Mouse (Mus musculus) olfactory bulb, adult 2 months (tissue): ENCODE measurements at regions not wholly inside any gene's neighbourhood (a gene's known extent, or its start where the extent isn't known, plus 50 kb on each side); places are given as distances from the start of the nearest gene placed in this dataset.

Experiments
- H3K27ac ChIP-seq: fragments of 200-500 bp; 2 replicates; pipeline ENCODE4 v1.5.1; 2012; ENCODE audit warnings: low read depth, low read length; ENCODE audit not compliant: insufficient read depth
- H3K4me1 ChIP-seq: fragments of 200-500 bp; 2 replicates; pipeline ENCODE4 v1.6.1; 2012; ENCODE audit warnings: low read length; ENCODE audit not compliant: control insufficient read depth, insufficient read depth
- H3K4me3 ChIP-seq: fragments of 200-500 bp; 2 replicates; pipeline ENCODE4 v1.5.1; 2012; ENCODE audit warnings: mild to moderate bottlenecking, low read depth, low read length, moderate library complexity; ENCODE audit not compliant: insufficient read depth
- CTCF ChIP-seq: fragments of 200-500 bp; IDR thresholded peaks from 2 replicates; pipeline ENCODE4 v1.5.1; 2012; ENCODE audit warnings: low read depth, mild to moderate bottlenecking, low read length, moderate library complexity; ENCODE audit not compliant: insufficient read depth
- POLR2A ChIP-seq: fragments of 200-500 bp; IDR thresholded peaks from 2 replicates; pipeline ENCODE4 v1.6.1; 2012; ENCODE audit warnings: mild to moderate bottlenecking, low read depth, low read length, moderate library complexity; ENCODE audit not compliant: insufficient read depth
- WGBS: fragments of 180-500 bp; shearing (Covaris S2); methylation state at CpG from one replicate; pipeline ENCODE4 v1.1.7; 2018; 5-methylcytosine and 5-hydroxymethylcytosine counted together

GRCm38 (mm10) chr16:25042669-25043440 lies 243.8 kb upstream of the Tprg start:
- 54% methylated on average over 8 of the region's 8 CpGs for WGBS
- TF ChIP-seq CTCF: no peak
- no peak for TF ChIP-seq POLR2A
- peaks cover 9% of the 10 kb centered on the region for H3K4me1 ChIP-seq
- H3K4me3 ChIP-seq: no peak overlapping the region
- H3K27ac ChIP-seq: no peak overlapping the region

- Histone ChIP-seq H3K4me1 (peaks cover 9% of the 10 kb centered on the region), H3K4me3 (no peak overlapping the region), H3K27ac (no peak overlapping the region)
- TF ChIP-seq POLR2A (no peak), CTCF (no peak)
- 87% methylated on average over 3 of the region's 3 CpGs for WGBS
These were observed 242.0 kb upstream of the Tprg start for GRCm38 (mm10) chr16:25044637-25045036.

GRCm38 (mm10) chr16:25047726-25048125 lies 238.9 kb upstream of the Tprg start:
- TF ChIP-seq CTCF (no peak), POLR2A (no peak)
- no peaks in the 10 kb centered on the region for H3K4me1 ChIP-seq
- no peak overlapping the region for H3K27ac ChIP-seq
- 93% methylated on average over 2 of the region's 2 CpGs for WGBS
- H3K4me3 ChIP-seq: no peak overlapping the region

GRCm38 (mm10) chr16:25049928-25050510 lies 236.6 kb upstream of the Tprg start:
- Histone ChIP-seq H3K4me3 (no peak overlapping the region), H3K27ac (no peak overlapping the region), H3K4me1 (peaks cover 5% of the 10 kb centered on the region)
- TF ChIP-seq CTCF: no peak
- no peak for TF ChIP-seq POLR2A
- WGBS: 76% methylated on average over 7 of the region's 7 CpGs

GRCm38 (mm10) chr16:25051044-25051443 lies 235.6 kb upstream of the Tprg start:
- H3K4me1 ChIP-seq: peaks cover 5% of the 10 kb centered on the region
- no peak overlapping the region for H3K27ac ChIP-seq
- TF ChIP-seq CTCF (no peak), POLR2A (no peak)
- no peak overlapping the region for H3K4me3 ChIP-seq
- WGBS: 94% methylated on average over 5 of the region's 5 CpGs

- Histone ChIP-seq H3K27ac (peak overlapping the region; percentile 38; the same call in 1 of the 2 replicates), H3K4me3 (no peak overlapping the region), H3K4me1 (peaks cover 5% of the 10 kb centered on the region)
- TF ChIP-seq POLR2A (no peak), CTCF (no peak)
- WGBS: 50% methylated on average over 5 of the region's 5 CpGs
These were observed 234.2 kb upstream of the Tprg start for GRCm38 (mm10) chr16:25052428-25052827.

GRCm38 (mm10) chr16:25052917-25053343 lies 233.7 kb upstream of the Tprg start:
- WGBS: 48% methylated on average over 5 of the region's 5 CpGs
- TF ChIP-seq POLR2A: no peak
- TF ChIP-seq CTCF: no peak
- Histone ChIP-seq H3K27ac (peak overlapping the region; percentile 38), H3K4me3 (no peak overlapping the region), H3K4me1 (peaks cover 5% of the 10 kb centered on the region)

GRCm38 (mm10) chr16:25054304-25054703 lies 232.3 kb upstream of the Tprg start:
- no peak overlapping the region for H3K4me3 ChIP-seq
- 92% methylated on average over 2 of the region's 2 CpGs for WGBS
- no peak for TF ChIP-seq POLR2A
- peaks cover 18% of the 10 kb centered on the region for H3K4me1 ChIP-seq
- no peak overlapping the region for H3K27ac ChIP-seq

GRCm38 (mm10) chr16:25055376-25055775 lies 231.2 kb upstream of the Tprg start:
- WGBS: 73% methylated on average over 9 of the region's 9 CpGs
- TF ChIP-seq POLR2A (no peak), CTCF (no peak)
- Histone ChIP-seq H3K4me1 (peaks cover 25% of the 10 kb centered on the region), H3K4me3 (no peak overlapping the region), H3K27ac (no peak overlapping the region)
